Comparison of ENCODE assay signal across 17 mouse cellular contexts in the genomic region with DNA sequence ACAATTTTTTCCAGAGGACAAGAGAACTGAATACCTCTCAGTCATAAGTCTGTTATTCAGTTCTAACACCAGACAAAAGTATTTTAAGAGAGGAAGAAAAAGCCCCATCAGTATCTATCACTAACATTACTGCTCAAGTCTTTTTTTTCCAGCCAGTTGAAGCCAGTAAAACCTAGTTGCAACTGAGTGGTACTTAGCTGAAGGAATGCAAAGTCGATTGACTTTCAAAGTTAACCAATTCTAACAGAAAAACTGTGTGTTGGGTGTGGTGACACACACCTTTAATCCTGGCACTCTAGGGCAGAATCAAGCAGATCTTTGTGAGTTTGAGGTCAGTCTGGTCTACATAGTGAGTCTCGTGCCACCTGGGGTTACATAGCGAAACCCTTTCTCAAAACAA. TPM values are rescaled to one million over a fixed set of nuclear protein-coding genes. Genes with fewer than 3 reads are reported as not detected.
"Had no signal": no experiment of that assay in that cellular context is flagged by ENCODE, and none has a peak within 500 bp of the region (broad histone marks: within the 10 kb centered on the region; RNA-seq: fewer than 3 reads in every experiment).

No protein-coding gene starts in this region.

- DNase-seq: lung, adult 2 months; lung, postnatal 14 days; lung, postnatal 36 days; right cerebral cortex, postnatal 14 days; thymus, postnatal 14 days; thymus, postnatal 36 days had no signal

- H3K9me3 ChIP-seq: lung, embryonic 15.5 days; midbrain, embryonic 13.5 days; midbrain, embryonic 15.5 days; neural tube, embryonic 12.5 days; stomach, embryonic 15.5 days had no signal

- H3K36me3 ChIP-seq: lung, embryonic 15.5 days; midbrain, embryonic 13.5 days; midbrain, embryonic 15.5 days; neural tube, embryonic 12.5 days; stomach, embryonic 15.5 days had no signal

- H3K9ac ChIP-seq: lung, embryonic 15.5 days; midbrain, embryonic 13.5 days; midbrain, embryonic 15.5 days; neural tube, embryonic 12.5 days; stomach, embryonic 15.5 days had no signal

- H3K27ac ChIP-seq: lung, embryonic 15.5 days; macrophage; midbrain, embryonic 13.5 days; midbrain, embryonic 15.5 days; neural tube, embryonic 12.5 days; stomach, embryonic 15.5 days; stomach, postnatal 0 days had no signal

- H3K4me3 ChIP-seq: lung, embryonic 15.5 days; megakaryocyte, embryonic 14.5 days; midbrain, embryonic 13.5 days; midbrain, embryonic 15.5 days; neural tube, embryonic 12.5 days; stomach, embryonic 15.5 days had no signal

- H3K4me1 ChIP-seq: lung, embryonic 15.5 days; megakaryocyte, embryonic 14.5 days; midbrain, embryonic 13.5 days; midbrain, embryonic 15.5 days; neural tube, embryonic 12.5 days; stomach, embryonic 15.5 days had no signal

RNA-seq across cellular contexts. Expression of gene Ghsr, which starts 35.3 kb away (rescaled TPM):
- total RNA-seq: megakaryocyte progenitor cell, adult 5-6 weeks; monocyte, adult 5-6 weeks; neutrophil, adult 5-6 weeks had no signal
